Mouse (Mus musculus) embryonic facial prominence, embryonic 14.5 days (tissue): ENCODE results near the gene Naaa. TPM values are rescaled to one million over a fixed set of nuclear protein-coding genes. Genes with fewer than 3 reads are reported as not detected.
A peak's percentile ranks its signal among the peaks of the same experiment; 100 is the strongest.

ENCODE experiments used
- ATAC-seq: fragments of 200-750 bp; cut with Nextera tagmentation; 2 replicates; pipeline ENCODE4 v1.8.0; 2017; ENCODE audit warnings: low read depth, moderate number of reproducible peaks, moderate TSS enrichment
- DNase-seq: peaks from one replicate; pipeline ENCODE4 v3.0.0-alpha.2; 2015; ENCODE audit warnings: low spot score
- H3K27ac ChIP-seq: fragments of 300-500 bp; sonication (generic); replicated peaks from 2 replicates; pipeline ENCODE4 v1.5.1; 2014; ENCODE audit warnings: low read depth, mild to moderate bottlenecking, low read length, moderate library complexity
- H3K27me3 ChIP-seq: fragments of 300-500 bp; sonication (generic); replicated peaks from 2 replicates; pipeline ENCODE4 v1.6.1; 2014; ENCODE audit warnings: low read length; ENCODE audit not compliant: control insufficient read depth, insufficient read depth
- H3K36me3 ChIP-seq: fragments of 300-500 bp; sonication (generic); 2 replicates; pipeline ENCODE4 v1.6.1; 2014; ENCODE audit warnings: low read length, mixed read lengths; ENCODE audit not compliant: control insufficient read depth, insufficient read depth
- H3K4me1 ChIP-seq: fragments of 300-500 bp; sonication (generic); 2 replicates; pipeline ENCODE4 v1.6.1; 2014; ENCODE audit warnings: antibody characterized with exemption, low read length; ENCODE audit not compliant: control insufficient read depth, insufficient read depth
- H3K4me2 ChIP-seq: fragments of 300-500 bp; sonication (generic); 2 replicates; pipeline ENCODE4 v1.6.1; 2014; ENCODE audit warnings: low read depth, mild to moderate bottlenecking, low read length, moderate library complexity, mixed read lengths
- H3K4me3 ChIP-seq: fragments of 300-500 bp; sonication (generic); 2 replicates; pipeline ENCODE4 v1.5.1; 2014; ENCODE audit warnings: low read depth, mild to moderate bottlenecking, low read length
- H3K9ac ChIP-seq: fragments of 300-500 bp; sonication (generic); 2 replicates; pipeline ENCODE4 v1.6.1; 2014; ENCODE audit warnings: low read depth, mild to moderate bottlenecking, low read length, moderate library complexity, mixed read lengths
- H3K9me3 ChIP-seq: fragments of 300-500 bp; sonication (generic); 2 replicates; pipeline ENCODE4 v1.6.1; 2016; ENCODE audit warnings: low read length; ENCODE audit not compliant: control insufficient read depth
- WGBS: fragments of 180-500 bp; shearing (Covaris S2); extraction: QIAGEN DNeasy Blood & Tissue Kit; methylation state at CpG from one replicate; pipeline ENCODE4 v1.1.7; 2014; 5-methylcytosine and 5-hydroxymethylcytosine counted together
- polyA plus RNA-seq: library from polyadenylated mRNA; unstranded; fragments of >200 nt; fragmentation: Nextera tagmentation; extraction: Ambion mirVana; gene quantifications from 2 replicates; pipeline ENCODE4 v1.2.1, GENCODE M21; 2014

Naaa gene
- polyA plus RNA-seq, 1 experiment from 2014 or later = 17.4 TPM

GRCm38 (mm10) chr5:92252031-92252430 is 25.9 kb downstream of the Naaa start:
- H3K36me3 ChIP-seq = no peaks in the 10 kb centered on the region
- H3K27ac ChIP-seq = no peak overlapping the region
- DNase-seq = no peak
- ATAC-seq = no peak
- 0 out of 2 replicates have a peak, but pooled peaks cover 13% of the 10 kb centered on the region for H3K9me3 ChIP-seq
- H3K4me3 ChIP-seq = no peak overlapping the region
- H3K4me2 ChIP-seq = no peak overlapping the region
- H3K4me1 ChIP-seq = no peaks in the 10 kb centered on the region
- no peaks in the 10 kb centered on the region for H3K27me3 ChIP-seq
- WGBS = 94% methylated on average over 6 of the region's 6 CpGs
- no peak overlapping the region for H3K9ac ChIP-seq

- no peak for ATAC-seq
- Histone ChIP-seq H3K4me3 (no peak overlapping the region), H3K27ac (no peak overlapping the region), H3K36me3 (no peaks in the 10 kb centered on the region), H3K4me2 (no peak overlapping the region), H3K9me3 (0 out of 2 replicates have a peak, but pooled peaks cover 13% of the 10 kb centered on the region), H3K4me1 (no peaks in the 10 kb centered on the region), H3K9ac (no peak overlapping the region), H3K27me3 (no peaks in the 10 kb centered on the region)
- WGBS = 80% methylated on average over 11 of the region's 11 CpGs
- no peak for DNase-seq
Observed at GRCm38 (mm10) chr5:92248614-92249013, 29.4 kb downstream of the Naaa start.

- Histone ChIP-seq H3K4me3 (no peak overlapping the region), H3K27me3 (no peaks in the 10 kb centered on the region), H3K9ac (no peak overlapping the region), H3K9me3 (0 out of 2 replicates have a peak, but pooled peaks cover 13% of the 10 kb centered on the region), H3K4me2 (no peak overlapping the region), H3K4me1 (no peaks in the 10 kb centered on the region), H3K27ac (no peak overlapping the region), H3K36me3 (no peaks in the 10 kb centered on the region)
- WGBS = 86% methylated on average over 9 of the region's 9 CpGs
- DNase-seq (no peak), ATAC-seq (no peak)
Observed at GRCm38 (mm10) chr5:92245483-92245882, 32.5 kb downstream of the Naaa start.

- Histone ChIP-seq H3K27ac (no peak overlapping the region), H3K4me3 (no peak overlapping the region), H3K4me2 (no peak overlapping the region), H3K9me3 (0 out of 2 replicates have a peak, but pooled peaks cover 8% of the 10 kb centered on the region), H3K36me3 (no peaks in the 10 kb centered on the region), H3K27me3 (no peaks in the 10 kb centered on the region), H3K4me1 (no peaks in the 10 kb centered on the region), H3K9ac (no peak overlapping the region)
- WGBS = 99% methylated on average over 2 of the region's 2 CpGs
- DNase-seq (no peak), ATAC-seq (no peak)
Observed at GRCm38 (mm10) chr5:92244900-92245299, 33.1 kb downstream of the Naaa start.

GRCm38 (mm10) chr5:92240769-92241168 is 37.2 kb downstream of the Naaa start:
- no peaks in the 10 kb centered on the region for H3K36me3 ChIP-seq
- H3K9ac ChIP-seq = no peak overlapping the region
- no peak overlapping the region for H3K27ac ChIP-seq
- no peaks in the 10 kb centered on the region for H3K9me3 ChIP-seq
- ATAC-seq (no peak), DNase-seq (no peak)
- H3K4me1 ChIP-seq = no peaks in the 10 kb centered on the region
- no peak overlapping the region for H3K4me2 ChIP-seq
- H3K4me3 ChIP-seq = no peak overlapping the region
- no peaks in the 10 kb centered on the region for H3K27me3 ChIP-seq
- 88% methylated on average over 12 of the region's 12 CpGs for WGBS

GRCm38 (mm10) chr5:92239333-92240232 is 38.4 kb downstream of the Naaa start:
- Histone ChIP-seq H3K36me3 (no peaks in the 10 kb centered on the region), H3K4me3 (0 out of 2 replicates have a peak overlapping the region, but pooled peaks have one; percentile 7), H3K4me2 (peak overlapping the region; percentile 33), H3K4me1 (no peaks in the 10 kb centered on the region), H3K27me3 (no peaks in the 10 kb centered on the region), H3K9me3 (no peaks in the 10 kb centered on the region), H3K9ac (peak overlapping the region; percentile 1; the same call in 1 of the 2 replicates), H3K27ac (no peak overlapping the region)
- ATAC-seq = peak; percentile 71; the same call in 1 of the 2 replicates
- DNase-seq = peak; percentile 61
- 41% methylated on average over 29 of the region's 29 CpGs for WGBS

GRCm38 (mm10) chr5:92234939-92235557 is 42.9 kb downstream of the Naaa start:
- Histone ChIP-seq H3K4me3 (no peak overlapping the region), H3K9me3 (no peaks in the 10 kb centered on the region), H3K27ac (no peak overlapping the region), H3K36me3 (no peaks in the 10 kb centered on the region), H3K4me1 (no peaks in the 10 kb centered on the region), H3K27me3 (no peaks in the 10 kb centered on the region), H3K9ac (no peak overlapping the region), H3K4me2 (no peak overlapping the region)
- no peak for ATAC-seq
- WGBS = 49% methylated on average over 5 of the region's 5 CpGs
- DNase-seq = no peak

GRCm38 (mm10) chr5:92233366-92233765 is 44.6 kb downstream of the Naaa start:
- no peaks in the 10 kb centered on the region for H3K36me3 ChIP-seq
- H3K4me3 ChIP-seq = no peak overlapping the region
- no peak overlapping the region for H3K27ac ChIP-seq
- DNase-seq (no peak), ATAC-seq (no peak)
- H3K27me3 ChIP-seq = no peaks in the 10 kb centered on the region
- no peaks in the 10 kb centered on the region for H3K9me3 ChIP-seq
- WGBS = 88% methylated on average over 4 of the region's 4 CpGs
- H3K4me1 ChIP-seq = no peaks in the 10 kb centered on the region
- H3K4me2 ChIP-seq = no peak overlapping the region
- H3K9ac ChIP-seq = no peak overlapping the region
